Mouse (Mus musculus) midbrain, embryonic 16.5 days (tissue): Measurements from ENCODE around the gene St6galnac3. TPM values are rescaled to one million over a fixed set of nuclear protein-coding genes. Genes with fewer than 3 reads are reported as not detected.

ENCODE experiments used
- ATAC-seq: fragments of 200-750 bp; cut with Nextera tagmentation; 2 replicates; pipeline ENCODE4 v1.8.0; 2017; ENCODE audit warnings: moderate TSS enrichment
- H3K27ac ChIP-seq: fragments of 300-500 bp; sonication (generic); 2 replicates; pipeline ENCODE4 v1.5.1; 2014; ENCODE audit warnings: mild to moderate bottlenecking, low read length, mixed read lengths
- H3K27me3 ChIP-seq: fragments of 300-500 bp; sonication (generic); 2 replicates; pipeline ENCODE4 v1.6.1; 2014; ENCODE audit warnings: low read depth, low read length, mixed read lengths; ENCODE audit not compliant: control insufficient read depth, insufficient read depth
- H3K36me3 ChIP-seq: fragments of 300-500 bp; sonication (generic); 2 replicates; pipeline ENCODE4 v1.6.1; 2014; ENCODE audit warnings: mild to moderate bottlenecking, low read length, moderate library complexity, mixed read lengths; ENCODE audit not compliant: control insufficient read depth, insufficient read depth
- H3K4me1 ChIP-seq: fragments of 300-500 bp; sonication (generic); 2 replicates; pipeline ENCODE4 v1.6.1; 2014; ENCODE audit warnings: mild to moderate bottlenecking, low read length, mixed read lengths; ENCODE audit not compliant: control insufficient read depth, insufficient read depth
- H3K4me2 ChIP-seq: fragments of 300-500 bp; sonication (generic); 2 replicates; pipeline ENCODE4 v1.6.1; 2014; ENCODE audit warnings: mild to moderate bottlenecking, low read length, mixed read lengths
- H3K4me3 ChIP-seq: fragments of 300-500 bp; sonication (generic); 2 replicates; pipeline ENCODE4 v1.5.1; 2014; ENCODE audit warnings: low read depth, mild to moderate bottlenecking, low read length, moderate library complexity, mixed read lengths
- H3K9ac ChIP-seq: fragments of 300-500 bp; sonication (generic); 2 replicates; pipeline ENCODE4 v1.6.1; 2014; ENCODE audit warnings: low read depth, low read length, mixed read lengths
- H3K9me3 ChIP-seq: fragments of 300-500 bp; sonication (generic); replicated peaks from 2 replicates; pipeline ENCODE4 v1.6.1; 2014; ENCODE audit warnings: mild to moderate bottlenecking, low read length, mixed read lengths; ENCODE audit not compliant: control insufficient read depth, poor library complexity, severe bottlenecking
- WGBS: fragments of 180-500 bp; shearing (Covaris S2); extraction: QIAGEN DNeasy Blood & Tissue Kit; methylation state at CpG from one replicate; pipeline ENCODE4 v1.1.7; 2014; 5-methylcytosine and 5-hydroxymethylcytosine counted together
- polyA plus RNA-seq: library from polyadenylated mRNA; unstranded; fragments of >200 nt; fragmentation: Nextera tagmentation; extraction: Ambion mirVana; gene quantifications from 2 replicates; pipeline ENCODE4 v1.2.1, GENCODE M21; 2015

St6galnac3 gene
- polyA plus RNA-seq, 1 experiment from 2014 or later: 19.1 TPM

DNA sequence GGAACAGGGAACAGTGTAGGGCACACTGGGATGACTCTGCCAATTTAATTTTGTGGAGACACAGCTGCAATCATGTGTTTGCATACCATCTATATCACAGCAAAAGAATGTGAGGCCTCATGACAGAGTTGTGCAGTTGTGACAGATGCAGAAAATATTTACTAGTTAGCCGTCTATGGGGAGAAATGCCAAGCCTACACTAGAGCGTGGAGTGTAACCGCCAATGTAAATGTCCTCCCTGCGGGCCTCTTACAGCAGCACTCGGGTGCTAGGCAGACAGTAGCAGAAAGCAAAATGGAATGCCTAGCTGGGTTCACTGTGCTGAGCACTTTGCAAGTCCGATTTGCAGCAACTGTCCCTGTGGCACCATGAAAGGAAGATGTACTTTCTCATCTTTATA, 261.1 kb downstream of the St6galnac3 start:
- no peak overlapping the region for H3K9ac ChIP-seq
- H3K27ac ChIP-seq: no peak overlapping the region
- H3K9me3 ChIP-seq: no peaks in the 10 kb centered on the region
- ATAC-seq: no peak
- H3K4me2 ChIP-seq: no peak overlapping the region
- 0 out of 2 replicates have a peak, but pooled peaks cover 4% of the 10 kb centered on the region for H3K36me3 ChIP-seq
- H3K27me3 ChIP-seq: no peaks in the 10 kb centered on the region
- 90% methylated on average over 6 of the region's 6 CpGs for WGBS
- no peak overlapping the region for H3K4me3 ChIP-seq
- peaks cover 3% of the 10 kb centered on the region; the same call in 1 of the 2 replicates for H3K4me1 ChIP-seq

DNA sequence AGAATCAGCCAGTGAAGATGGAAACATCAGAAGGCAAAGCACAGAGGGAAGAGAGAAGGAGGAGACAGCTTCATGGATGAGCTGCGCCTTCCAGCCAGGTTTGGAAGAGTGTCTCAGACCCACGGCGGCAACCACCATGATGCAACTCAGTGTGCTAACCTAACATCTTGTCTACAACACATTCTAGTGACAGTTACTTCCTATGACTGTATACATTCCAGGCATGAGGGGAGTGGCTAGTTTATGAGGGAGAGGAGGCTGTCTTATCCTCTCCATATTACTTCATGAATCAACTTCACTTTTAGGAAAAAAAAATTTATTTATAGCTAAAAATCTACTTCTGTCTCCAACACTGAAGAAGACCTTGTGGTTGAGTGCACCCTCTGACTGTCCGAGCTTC, 264.8 kb downstream of the St6galnac3 start:
- Histone ChIP-seq H3K4me1 (peaks cover 8% of the 10 kb centered on the region; the same call in 1 of the 2 replicates), H3K9me3 (no peaks in the 10 kb centered on the region), H3K27ac (no peak overlapping the region), H3K4me2 (no peak overlapping the region), H3K36me3 (no peaks in the 10 kb centered on the region), H3K27me3 (no peaks in the 10 kb centered on the region), H3K4me3 (no peak overlapping the region), H3K9ac (no peak overlapping the region)
- ATAC-seq: no peak
- 98% methylated on average over 4 of the region's 4 CpGs for WGBS

DNA sequence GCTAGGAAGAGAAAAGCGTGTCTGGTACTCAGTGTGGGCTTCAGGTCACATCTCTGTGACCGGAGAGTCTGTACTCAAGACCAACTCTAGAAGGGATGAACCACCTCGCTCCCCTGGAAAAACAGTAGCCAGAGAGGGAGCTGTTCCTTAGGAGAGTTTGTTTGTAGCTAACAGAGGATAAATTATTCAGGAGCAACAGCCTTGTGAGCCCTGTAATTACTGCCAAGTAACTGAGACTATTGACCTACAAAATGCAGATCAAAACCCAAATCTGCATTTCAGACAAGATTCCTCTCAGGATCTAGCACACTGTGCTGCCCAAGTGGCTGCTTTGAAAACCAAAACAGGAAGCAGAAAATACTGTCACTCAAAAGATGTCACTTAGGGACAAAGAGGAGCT, 266.4 kb downstream of the St6galnac3 start:
- ATAC-seq: peak; percentile 25; the same call in 1 of the 2 replicates
- Histone ChIP-seq H3K4me3 (no peak overlapping the region), H3K9ac (no peak overlapping the region), H3K36me3 (no peaks in the 10 kb centered on the region), H3K27me3 (no peaks in the 10 kb centered on the region), H3K4me1 (peaks cover 8% of the 10 kb centered on the region; the same call in 1 of the 2 replicates), H3K27ac (peak overlapping the region; percentile 43; the same call in 1 of the 2 replicates), H3K9me3 (no peaks in the 10 kb centered on the region), H3K4me2 (no peak overlapping the region)
- WGBS: 84% methylated on average over 3 of the region's 3 CpGs

DNA sequence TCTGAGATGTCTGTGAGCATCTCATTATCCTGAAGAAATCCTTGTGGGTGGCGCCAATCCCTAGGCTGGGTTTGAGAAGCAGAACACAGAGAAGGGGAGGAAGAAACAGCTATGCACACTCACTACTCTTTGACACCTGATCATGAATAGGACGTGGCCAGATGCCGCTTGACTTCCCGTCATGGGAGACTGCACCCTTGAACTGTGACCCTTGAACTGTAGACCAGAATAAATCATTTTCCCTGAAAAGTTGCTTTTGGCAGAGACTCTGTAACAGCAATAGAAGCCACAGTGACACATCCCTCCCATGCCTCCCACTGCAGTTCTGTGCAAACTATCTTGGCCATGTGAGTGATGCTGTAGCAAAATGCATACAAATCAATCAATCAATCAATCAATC, 267.3 kb downstream of the St6galnac3 start:
- WGBS: 92% methylated on average over 4 of the region's 4 CpGs

DNA sequence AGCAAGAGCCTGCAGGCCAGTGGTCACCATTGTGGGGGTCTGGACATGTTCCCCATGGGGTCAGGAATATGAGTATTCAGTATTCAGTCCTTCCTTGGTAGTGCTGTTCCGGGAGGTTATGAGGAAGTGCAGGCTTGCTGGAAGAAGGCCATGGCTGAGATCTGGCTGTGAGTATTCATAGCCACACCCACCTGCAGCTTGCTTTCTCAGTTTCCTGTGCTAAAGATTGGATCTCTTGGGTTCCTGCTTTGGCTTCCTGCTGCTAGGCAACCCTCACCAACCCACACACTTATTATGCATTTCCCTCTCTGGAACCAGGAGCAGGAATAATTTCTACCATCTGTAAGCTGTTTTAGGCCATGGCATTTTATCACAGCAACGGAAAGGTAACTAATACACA, 267.8 kb downstream of the St6galnac3 start:
- Histone ChIP-seq H3K4me2 (no peak overlapping the region), H3K4me3 (no peak overlapping the region), H3K9ac (no peak overlapping the region), H3K9me3 (no peaks in the 10 kb centered on the region), H3K36me3 (no peaks in the 10 kb centered on the region), H3K27me3 (no peaks in the 10 kb centered on the region), H3K27ac (no peak overlapping the region), H3K4me1 (peaks cover 8% of the 10 kb centered on the region; the same call in 1 of the 2 replicates)
- WGBS: 98% methylated on average over 2 of the region's 2 CpGs
- ATAC-seq: no peak

More for the DNA sequence above, 267.3 kb downstream of the St6galnac3 start:
- Histone ChIP-seq H3K4me1 (peaks cover 8% of the 10 kb centered on the region; the same call in 1 of the 2 replicates), H3K27ac (no peak overlapping the region), H3K9me3 (no peaks in the 10 kb centered on the region), H3K36me3 (no peaks in the 10 kb centered on the region), H3K27me3 (no peaks in the 10 kb centered on the region), H3K4me3 (no peak overlapping the region), H3K4me2 (no peak overlapping the region), H3K9ac (no peak overlapping the region)
- no peak for ATAC-seq

DNA sequence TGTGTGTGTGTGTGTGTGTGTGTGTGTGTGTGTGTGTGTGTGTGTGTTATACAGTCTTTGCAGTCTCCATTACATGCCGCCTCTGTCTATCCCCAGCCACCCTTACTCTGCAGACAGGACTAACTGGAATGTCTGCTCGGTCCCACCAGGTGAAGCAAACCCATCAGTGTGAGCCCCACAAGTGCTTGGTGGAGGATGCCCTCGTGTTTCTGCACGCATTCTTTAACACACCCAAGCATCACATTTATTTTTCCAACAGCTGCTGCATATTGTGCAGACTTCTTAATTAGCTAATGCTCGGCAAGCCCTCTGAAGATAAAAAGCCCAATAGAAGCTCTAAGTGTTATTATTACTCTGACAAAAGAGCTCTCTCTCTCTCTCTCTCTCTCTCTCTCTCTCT, 268.7 kb downstream of the St6galnac3 start:
- Histone ChIP-seq H3K27ac (no peak overlapping the region; the same call in 1 of the 2 replicates), H3K9me3 (no peaks in the 10 kb centered on the region)

DNA sequence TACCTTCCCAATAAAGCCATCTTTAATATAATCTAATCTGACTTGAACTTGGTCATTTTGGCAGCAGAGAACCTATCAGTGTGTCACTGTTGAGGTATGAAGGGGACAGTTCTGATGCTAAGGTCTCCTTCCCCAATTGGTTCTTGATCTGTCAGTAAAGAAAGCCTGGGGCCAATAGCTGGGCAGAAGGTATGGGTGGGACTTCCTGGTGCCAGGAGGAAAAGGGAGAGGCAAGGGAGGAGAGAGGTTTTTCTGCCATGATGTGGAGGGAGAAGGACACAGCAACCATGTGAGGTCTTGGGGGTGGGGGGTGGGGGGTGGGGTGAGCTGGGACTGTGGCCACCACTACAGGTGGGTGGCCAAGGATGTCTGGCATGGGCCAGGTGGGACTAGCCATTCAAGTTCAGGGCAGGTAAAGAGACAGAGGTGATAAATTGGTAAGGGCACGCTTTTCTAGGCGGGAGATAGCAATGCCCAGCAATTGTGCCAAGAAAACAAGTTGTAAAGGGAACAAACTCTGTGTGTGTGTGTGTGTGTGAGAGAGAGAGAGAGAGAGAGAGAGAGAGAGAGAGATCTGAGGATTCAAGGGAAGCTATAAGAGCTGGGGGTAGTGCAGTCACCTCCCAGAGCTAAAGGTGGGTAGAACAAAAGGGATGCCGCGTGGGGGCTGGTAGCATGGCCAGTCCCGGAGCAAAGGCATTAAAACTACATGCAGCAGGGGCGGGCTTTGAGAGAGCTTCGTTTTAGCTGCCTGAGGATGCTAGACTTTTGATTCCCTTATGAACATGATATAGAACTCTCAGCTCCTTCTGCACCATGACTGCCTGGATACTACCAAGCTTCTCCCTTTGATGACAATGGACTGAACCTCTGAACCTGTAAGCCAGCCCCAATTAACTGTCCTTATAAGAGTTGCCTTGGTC, 271.6 kb downstream of the St6galnac3 start:
- H3K27ac ChIP-seq: no peak overlapping the region
- 88% methylated on average over 7 of the region's 7 CpGs for WGBS
- H3K4me3 ChIP-seq: no peak overlapping the region
- no peaks in the 10 kb centered on the region for H3K36me3 ChIP-seq
- H3K27me3 ChIP-seq: no peaks in the 10 kb centered on the region
- no peak overlapping the region for H3K9ac ChIP-seq
- peaks cover 4% of the 10 kb centered on the region; the same call in 1 of the 2 replicates for H3K4me1 ChIP-seq
- H3K4me2 ChIP-seq: no peak overlapping the region
- no peaks in the 10 kb centered on the region for H3K9me3 ChIP-seq
- no peak for ATAC-seq

More for the DNA sequence above, 268.7 kb downstream of the St6galnac3 start:
- WGBS: 54% methylated on average over 5 of the region's 5 CpGs
- no peak overlapping the region for H3K4me3 ChIP-seq
- no peak overlapping the region for H3K9ac ChIP-seq
- peak; percentile 41; the same call in 1 of the 2 replicates for ATAC-seq
- H3K36me3 ChIP-seq: no peaks in the 10 kb centered on the region
- H3K4me2 ChIP-seq: no peak overlapping the region
- H3K27me3 ChIP-seq: no peaks in the 10 kb centered on the region
- peaks cover 8% of the 10 kb centered on the region; the same call in 1 of the 2 replicates for H3K4me1 ChIP-seq

DNA sequence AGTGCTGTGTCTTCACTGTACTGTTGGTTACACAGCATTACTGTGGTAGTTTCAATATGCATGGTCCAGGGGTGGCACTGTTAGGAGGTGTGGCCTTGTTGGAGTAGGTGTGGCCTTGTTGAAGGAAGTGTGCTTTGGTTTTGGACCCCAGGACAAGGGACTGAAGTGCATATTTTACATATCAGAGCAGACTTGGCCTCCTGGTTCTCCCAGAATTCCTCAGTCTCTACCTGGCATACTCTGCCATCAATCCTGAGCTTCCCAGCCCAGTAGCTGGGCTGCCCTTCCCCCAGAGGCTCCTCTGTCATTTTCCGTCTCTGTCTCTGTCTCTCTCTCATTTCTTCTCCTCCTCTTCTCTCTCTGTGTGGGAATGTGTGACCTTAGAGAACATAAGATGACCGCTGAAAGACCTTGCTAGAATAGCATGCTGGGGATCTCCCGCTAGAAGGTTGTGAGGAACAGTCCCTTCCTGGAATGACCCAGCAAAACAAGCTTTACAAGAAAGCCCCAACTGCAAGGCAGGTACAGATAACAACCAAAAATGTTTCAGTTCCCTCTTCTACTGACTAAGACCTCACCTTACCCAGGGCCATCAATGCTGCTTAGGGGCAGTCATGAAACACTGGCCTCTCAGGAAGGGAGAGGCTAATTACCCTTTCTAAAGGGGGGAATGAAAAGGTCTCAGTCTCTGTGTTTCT, 272.5 kb downstream of the St6galnac3 start:
- no peak for ATAC-seq
- WGBS: 91% methylated on average over 3 of the region's 3 CpGs
- no peak overlapping the region for H3K9ac ChIP-seq

More for the DNA sequence above, 272.5 kb downstream of the St6galnac3 start:
- H3K4me1 ChIP-seq: peaks cover 4% of the 10 kb centered on the region; the same call in 1 of the 2 replicates
- no peaks in the 10 kb centered on the region for H3K27me3 ChIP-seq
- no peaks in the 10 kb centered on the region for H3K36me3 ChIP-seq
- no peak overlapping the region for H3K4me3 ChIP-seq
- H3K4me2 ChIP-seq: no peak overlapping the region
- H3K27ac ChIP-seq: no peak overlapping the region
- H3K9me3 ChIP-seq: no peaks in the 10 kb centered on the region
